Comparison of ENCODE assay signal across 16 mouse cellular contexts in genomic region chr14:18755410-18755809, GRCm38 (mm10).
"Had no signal": no experiment of that assay in that cellular context is flagged by ENCODE, and none has a peak within 500 bp of the region (broad histone marks: within the 10 kb centered on the region; RNA-seq: fewer than 3 reads in every experiment).

No protein-coding gene starts in this region.

- H3K4me3 ChIP-seq: limb, embryonic 10.5 days; liver, embryonic 15.5 days; midbrain, embryonic 10.5 days; neural tube, embryonic 12.5 days had no signal

- H3K27ac ChIP-seq: limb, embryonic 10.5 days; liver, embryonic 15.5 days; midbrain, embryonic 10.5 days; neural tube, embryonic 12.5 days; stomach, postnatal 0 days had no signal

- DNase-seq: kidney, adult 8-10 months; kidney, postnatal 10 days; lung, adult 2 months; lung, postnatal 36 days; midbrain, embryonic 14.5 days; retina, postnatal 1 day; right cerebral cortex, postnatal 14 days; thymus, adult 18-20 months; thymus, postnatal 14 days had no signal

- H3K9me3 ChIP-seq: limb, embryonic 10.5 days; liver, embryonic 15.5 days; neural tube, embryonic 12.5 days had no signal

- H3K9ac ChIP-seq: liver, embryonic 15.5 days; neural tube, embryonic 12.5 days had no signal

- H3K27me3 ChIP-seq: liver, embryonic 15.5 days; neural tube, embryonic 12.5 days had no signal

- H3K4me2 ChIP-seq: liver, embryonic 11.5 days; liver, embryonic 15.5 days; neural tube, embryonic 12.5 days had no signal

- H3K4me1 ChIP-seq: limb, embryonic 10.5 days; liver, embryonic 15.5 days; neural tube, embryonic 12.5 days had no signal

- ATAC-seq: lung, postnatal 0 days had no signal

- H3K36me3 ChIP-seq: limb, embryonic 10.5 days; liver, embryonic 15.5 days; midbrain, embryonic 10.5 days; neural tube, embryonic 12.5 days had no signal
